Mouse (Mus musculus): ENCODE measurements around the gene Golga3.

DNA sequence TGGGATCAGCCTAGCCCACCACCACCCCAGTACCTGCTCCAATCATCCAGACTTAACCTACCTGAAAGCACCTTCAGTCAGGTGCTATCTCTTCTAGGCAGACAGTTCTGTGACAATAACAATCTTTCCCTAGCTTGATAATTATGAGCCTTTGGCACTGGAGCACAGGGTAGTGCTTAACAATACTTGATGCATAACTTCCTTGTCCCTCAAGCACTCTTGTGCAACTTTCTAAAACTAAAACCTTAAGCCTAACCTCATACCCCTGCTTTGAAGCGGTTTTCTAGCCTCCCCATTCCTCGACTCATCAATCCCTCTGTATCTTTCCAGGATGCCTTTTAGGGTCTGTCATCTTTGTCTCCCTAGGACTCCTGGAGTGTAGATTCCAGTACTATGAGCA lies 98.3 kb downstream of the Golga3 start:
- no peak for TF ChIP-seq CTCF (IDR thresholded peaks at IDR 0.05; ENCODE audit: low read depth, low read length)
- TF ChIP-seq POLR2A (IDR thresholded peaks at IDR 0.05; ENCODE audit: extremely low read depth, insufficient read depth, low read length) = no peak

Measured in liver, adult 2 months (tissue).